Mouse (Mus musculus): ENCODE data around the gene Glt8d1. TPM values are rescaled to one million over a fixed set of nuclear protein-coding genes. Genes with fewer than 3 reads are reported as not detected.

Glt8d1 gene
- 65.2 and 69.2 TPM in 2 replicates for polyA plus RNA-seq (2015; fragmentation: Nextera tagmentation; extraction: Ambion mirVana)

GRCm38 (mm10) chr14:31001307-31002205 lies at the start of gene Glt8d1, which contains the start of gene Spcs1:
Gene Glt8d1, plus strand, starts transcription at chr14:31001400.
Gene Spcs1, minus strand, starts transcription at chr14:31001672.
- WGBS, result under 1% methylated on average over 82 of the region's 84 CpGs

GRCm38 (mm10) chr14:30958517-30958916 lies 42.7 kb upstream of the Glt8d1 start:
- H3K27ac ChIP-seq, result no peak overlapping the region
- WGBS, result 75% methylated on average over 2 of the region's 2 CpGs
- no peaks in the 10 kb centered on the region for H3K9me3 ChIP-seq
- no peaks in the 10 kb centered on the region for H3K27me3 ChIP-seq
- H3K4me3 ChIP-seq, result no peak overlapping the region
- no peaks in the 10 kb centered on the region for H3K4me1 ChIP-seq
- H3K9ac ChIP-seq, result no peak overlapping the region
- H3K36me3 ChIP-seq, result peaks cover 45% of the 10 kb centered on the region
- no peak overlapping the region for H3K4me2 ChIP-seq
- ATAC-seq (ENCODE audit: insufficient number of reproducible peaks, insufficient read depth, low FRiP score, low TSS enrichment, low read depth), result no peak

More at GRCm38 (mm10) chr14:31001307-31002205, at the start of gene Glt8d1, which contains the start of gene Spcs1:
- H3K4me1 ChIP-seq, result peaks cover 17% of the 10 kb centered on the region
- H3K9me3 ChIP-seq, result no peaks in the 10 kb centered on the region
- no peaks in the 10 kb centered on the region for H3K27me3 ChIP-seq
- peak; percentile 92 for ATAC-seq (ENCODE audit: insufficient number of reproducible peaks, insufficient read depth, low FRiP score, low TSS enrichment, low read depth)
- peak within 1 kb of the TSS; percentile 95 for H3K4me3 ChIP-seq
- H3K27ac ChIP-seq, result peak within 1 kb of the TSS; percentile 92
- peak within 1 kb of the TSS; percentile 76 for H3K4me2 ChIP-seq
- H3K36me3 ChIP-seq, result peaks cover 25% of the 10 kb centered on the region
- H3K9ac ChIP-seq, result peak within 1 kb of the TSS; percentile 95

DNA sequence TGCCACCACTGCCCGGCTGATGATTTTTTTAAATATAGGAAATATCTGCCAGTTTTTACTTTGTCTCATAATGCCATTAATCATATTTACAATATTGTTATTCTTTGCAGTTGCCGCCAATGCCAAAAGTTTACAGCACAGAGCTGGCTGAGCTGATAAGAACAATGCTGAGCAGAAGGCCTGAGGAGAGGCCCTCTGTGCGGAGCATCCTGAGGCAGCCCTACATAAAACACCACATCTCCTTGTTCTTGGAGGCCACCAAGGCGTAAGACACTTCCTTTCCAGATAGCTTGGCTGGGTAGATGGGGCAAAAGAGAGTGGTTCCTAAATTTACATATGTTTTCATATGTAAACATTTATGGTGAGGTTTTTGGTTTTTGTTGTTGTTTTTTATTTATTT lies 42.2 kb upstream of the Glt8d1 start:
- H3K36me3 ChIP-seq, result peaks cover 42% of the 10 kb centered on the region
- no peak for ATAC-seq (ENCODE audit: insufficient number of reproducible peaks, insufficient read depth, low FRiP score, low TSS enrichment, low read depth)
- WGBS, result 88% methylated on average over 4 of the region's 4 CpGs
- H3K9ac ChIP-seq, result no peak overlapping the region
- H3K4me1 ChIP-seq, result no peaks in the 10 kb centered on the region
- H3K4me2 ChIP-seq, result no peak overlapping the region
- H3K9me3 ChIP-seq, result no peaks in the 10 kb centered on the region
- H3K4me3 ChIP-seq, result no peak overlapping the region
- H3K27ac ChIP-seq, result no peak overlapping the region
- no peaks in the 10 kb centered on the region for H3K27me3 ChIP-seq

DNA sequence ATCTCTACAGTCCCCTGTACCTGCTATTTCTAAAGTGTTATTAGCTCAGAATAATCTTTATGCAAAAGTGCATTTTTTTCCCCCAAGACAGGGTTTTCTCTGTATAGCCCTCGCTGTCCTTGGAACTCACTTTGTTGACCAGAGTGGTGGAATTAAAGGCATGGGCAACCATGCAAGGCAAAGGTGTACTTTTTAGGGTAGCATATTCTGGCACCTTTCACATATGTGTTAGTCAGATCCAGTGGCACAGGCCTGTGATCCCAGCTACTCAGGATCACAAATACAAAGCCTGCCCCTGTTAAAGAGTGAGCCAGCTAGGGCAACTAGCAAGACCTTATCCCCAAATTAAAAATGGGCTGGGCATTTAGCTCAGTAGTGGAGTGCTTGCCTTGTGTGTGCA lies 40.8 kb upstream of the Glt8d1 start:
- WGBS, result 93% methylated on average over 1 of the region's 1 CpGs
- Histone ChIP-seq H3K27me3 (no peaks in the 10 kb centered on the region), H3K27ac (no peak overlapping the region), H3K4me3 (no peak overlapping the region), H3K36me3 (peaks cover 40% of the 10 kb centered on the region), H3K9me3 (no peaks in the 10 kb centered on the region), H3K4me1 (no peaks in the 10 kb centered on the region), H3K9ac (no peak overlapping the region), H3K4me2 (no peak overlapping the region)
- no peak for ATAC-seq (ENCODE audit: insufficient number of reproducible peaks, insufficient read depth, low FRiP score, low TSS enrichment, low read depth)

DNA sequence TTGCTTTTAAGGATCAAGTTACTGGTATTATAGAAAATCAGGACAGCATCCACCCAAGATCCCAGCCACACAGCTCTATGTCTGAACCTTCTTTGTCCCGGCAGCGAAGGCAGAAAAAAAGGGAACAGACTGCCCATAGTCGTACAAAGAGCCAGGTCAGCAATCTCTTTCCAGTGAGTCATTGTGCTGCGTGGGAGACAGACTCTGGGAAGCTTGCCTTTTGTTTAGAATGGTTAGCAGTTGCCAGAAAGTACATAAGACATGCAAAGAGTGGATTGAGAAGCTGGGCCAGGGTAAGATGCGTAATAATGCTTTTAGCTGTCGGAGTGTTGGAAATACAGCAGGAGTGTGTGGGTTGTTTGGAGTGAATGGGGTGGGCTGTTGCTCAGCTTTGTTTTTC lies 27.0 kb upstream of the Glt8d1 start:
- ATAC-seq (ENCODE audit: insufficient number of reproducible peaks, insufficient read depth, low FRiP score, low TSS enrichment, low read depth), result no peak
- peaks cover 52% of the 10 kb centered on the region for H3K36me3 ChIP-seq
- H3K9ac ChIP-seq, result no peak overlapping the region
- H3K27me3 ChIP-seq, result no peaks in the 10 kb centered on the region
- WGBS, result 73% methylated on average over 6 of the region's 6 CpGs
- H3K4me1 ChIP-seq, result no peaks in the 10 kb centered on the region
- no peak overlapping the region for H3K27ac ChIP-seq
- H3K4me3 ChIP-seq, result no peak overlapping the region
- H3K4me2 ChIP-seq, result no peak overlapping the region
- no peaks in the 10 kb centered on the region for H3K9me3 ChIP-seq

DNA sequence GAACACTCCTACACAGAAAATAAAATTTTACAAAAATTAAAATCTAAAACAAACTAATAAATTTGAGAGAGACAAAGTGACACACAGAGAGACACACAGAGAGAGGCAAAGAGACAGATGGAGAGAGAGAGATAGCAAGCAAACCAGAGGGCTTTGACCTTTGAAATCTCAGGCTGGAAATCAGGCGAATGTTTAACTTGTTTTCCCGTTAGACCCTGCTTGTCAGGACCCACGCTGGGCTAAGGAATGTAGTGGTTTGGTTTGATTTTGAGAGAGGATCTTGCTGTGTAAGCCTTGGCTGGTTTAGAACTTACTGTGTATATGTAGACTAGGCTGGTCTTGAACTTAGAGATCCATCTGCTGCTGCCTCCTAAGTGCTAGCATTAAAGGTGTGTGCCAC lies 25.0 kb upstream of the Glt8d1 start:
- no peak for ATAC-seq (ENCODE audit: insufficient number of reproducible peaks, insufficient read depth, low FRiP score, low TSS enrichment, low read depth)
- no peaks in the 10 kb centered on the region for H3K27me3 ChIP-seq
- no peaks in the 10 kb centered on the region for H3K9me3 ChIP-seq
- H3K36me3 ChIP-seq, result peaks cover 46% of the 10 kb centered on the region
- no peaks in the 10 kb centered on the region for H3K4me1 ChIP-seq
- no peak overlapping the region for H3K27ac ChIP-seq
- WGBS, result 84% methylated on average over 3 of the region's 3 CpGs
- no peak overlapping the region for H3K9ac ChIP-seq
- H3K4me3 ChIP-seq, result no peak overlapping the region
- no peak overlapping the region for H3K4me2 ChIP-seq

GRCm38 (mm10) chr14:30996417-30996816 lies 4.8 kb upstream of the Glt8d1 start:
- no peak overlapping the region for H3K4me3 ChIP-seq
- H3K36me3 ChIP-seq, result peaks cover 23% of the 10 kb centered on the region
- ATAC-seq (ENCODE audit: insufficient number of reproducible peaks, insufficient read depth, low FRiP score, low TSS enrichment, low read depth), result no peak
- H3K9me3 ChIP-seq, result no peaks in the 10 kb centered on the region
- peaks cover 8% of the 10 kb centered on the region for H3K4me1 ChIP-seq
- H3K9ac ChIP-seq, result no peak overlapping the region
- no peaks in the 10 kb centered on the region for H3K27me3 ChIP-seq
- no peak overlapping the region for H3K4me2 ChIP-seq
- no peak overlapping the region for H3K27ac ChIP-seq

DNA sequence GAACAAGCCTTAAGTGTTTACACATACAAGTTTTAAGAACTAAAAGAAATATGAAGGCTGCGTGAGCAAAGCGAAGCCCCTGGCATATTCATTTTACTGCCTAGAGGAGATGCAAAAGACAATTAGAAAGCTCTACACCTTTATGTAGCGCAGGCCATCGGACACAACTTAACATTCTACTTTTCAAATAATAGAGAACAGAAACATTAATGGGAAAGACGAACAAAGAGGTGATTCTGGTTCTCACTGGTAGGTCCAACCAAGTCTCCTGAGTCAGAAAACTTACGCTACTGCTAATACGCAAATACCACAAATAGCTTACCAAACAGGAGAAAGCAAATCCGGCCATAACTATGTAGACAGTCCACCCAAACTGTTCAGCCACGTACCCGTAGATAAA lies 844 bp upstream of the Glt8d1 start:
- H3K9me3 ChIP-seq, result no peaks in the 10 kb centered on the region
- peaks cover 24% of the 10 kb centered on the region for H3K36me3 ChIP-seq
- peak overlapping the region; percentile 95 for H3K4me3 ChIP-seq
- H3K27me3 ChIP-seq, result no peaks in the 10 kb centered on the region
- ATAC-seq (ENCODE audit: insufficient number of reproducible peaks, insufficient read depth, low FRiP score, low TSS enrichment, low read depth), result no peak
- peak overlapping the region; percentile 76 for H3K4me2 ChIP-seq
- H3K27ac ChIP-seq, result no peak overlapping the region
- H3K4me1 ChIP-seq, result peaks cover 17% of the 10 kb centered on the region
- peak overlapping the region; percentile 95 for H3K9ac ChIP-seq
- 61% methylated on average over 10 of the region's 10 CpGs for WGBS

- Histone ChIP-seq H3K27me3 (no peaks in the 10 kb centered on the region), H3K4me1 (peaks cover 17% of the 10 kb centered on the region), H3K27ac (peak overlapping the region; percentile 92), H3K36me3 (peaks cover 26% of the 10 kb centered on the region), H3K4me2 (peak overlapping the region; percentile 76), H3K4me3 (peak overlapping the region; percentile 95), H3K9ac (peak overlapping the region; percentile 95), H3K9me3 (no peaks in the 10 kb centered on the region)
- under 1% methylated on average over 21 of the region's 21 CpGs for WGBS
- ATAC-seq (ENCODE audit: insufficient number of reproducible peaks, insufficient read depth, low FRiP score, low TSS enrichment, low read depth), result 0 out of 2 replicates have a peak, but pooled peaks have one; percentile 1
Measured at GRCm38 (mm10) chr14:31000816-31001306, 339 bp upstream of the Glt8d1 start.

GRCm38 (mm10) chr14:31004527-31004926 lies 3.3 kb downstream of the Glt8d1 start:
- Histone ChIP-seq H3K4me2 (no peak overlapping the region), H3K9me3 (no peaks in the 10 kb centered on the region), H3K9ac (no peak overlapping the region), H3K4me3 (no peak overlapping the region), H3K27ac (no peak overlapping the region), H3K36me3 (peaks cover 32% of the 10 kb centered on the region), H3K27me3 (no peaks in the 10 kb centered on the region), H3K4me1 (peaks cover 17% of the 10 kb centered on the region)
- 89% methylated on average over 2 of the region's 2 CpGs for WGBS
- no peak for ATAC-seq (ENCODE audit: insufficient number of reproducible peaks, insufficient read depth, low FRiP score, low TSS enrichment, low read depth)

DNA sequence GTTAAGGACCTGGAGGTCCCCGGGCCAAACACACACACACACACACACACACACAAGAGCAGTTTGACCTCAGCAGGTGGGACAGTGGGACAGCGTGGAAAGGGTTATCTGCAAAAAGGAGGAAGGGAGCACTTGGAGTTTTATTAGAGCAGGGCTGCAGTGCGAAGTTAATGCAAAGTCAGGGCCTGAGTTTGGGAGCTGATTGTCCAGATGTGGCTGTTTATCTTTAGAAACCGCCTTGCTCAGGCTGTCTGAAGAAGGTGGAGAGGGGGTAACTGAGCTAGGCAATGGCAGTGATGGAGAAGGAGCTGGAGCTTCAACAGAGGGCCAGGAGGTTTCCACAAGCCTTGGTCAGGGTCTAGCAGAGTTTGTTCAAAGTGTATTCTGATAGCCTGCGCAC lies 5.6 kb downstream of the Glt8d1 start:
- Histone ChIP-seq H3K36me3 (peaks cover 53% of the 10 kb centered on the region), H3K4me3 (no peak overlapping the region), H3K27me3 (no peaks in the 10 kb centered on the region), H3K9ac (no peak overlapping the region), H3K27ac (no peak overlapping the region), H3K4me2 (no peak overlapping the region), H3K4me1 (peaks cover 9% of the 10 kb centered on the region), H3K9me3 (no peaks in the 10 kb centered on the region)
- ATAC-seq (ENCODE audit: insufficient number of reproducible peaks, insufficient read depth, low FRiP score, low TSS enrichment, low read depth), result no peak
- WGBS, result 85% methylated on average over 5 of the region's 5 CpGs

DNA sequence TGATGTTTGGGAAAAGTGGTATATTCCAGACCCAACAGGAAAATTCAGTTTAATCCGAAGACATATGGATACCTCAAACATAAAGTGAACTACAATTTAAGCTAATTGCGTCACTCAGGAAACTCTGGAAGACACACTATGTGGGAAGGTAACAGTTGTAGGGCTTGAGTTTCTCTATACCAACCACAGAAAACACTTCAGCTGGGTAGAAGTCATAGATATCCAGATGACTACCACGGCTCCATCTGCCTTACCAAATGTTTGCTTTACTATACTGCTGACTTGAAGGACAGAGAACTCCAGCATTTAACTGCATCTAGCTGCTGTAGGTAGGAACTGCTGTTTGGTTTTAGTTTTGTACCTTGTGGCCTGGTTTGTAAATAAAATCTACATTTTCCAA lies 10.4 kb downstream of the Glt8d1 start:
- Histone ChIP-seq H3K9ac (no peak overlapping the region), H3K4me1 (no peaks in the 10 kb centered on the region), H3K4me3 (no peak overlapping the region), H3K36me3 (peaks cover 95% of the 10 kb centered on the region), H3K27me3 (no peaks in the 10 kb centered on the region), H3K4me2 (no peak overlapping the region), H3K9me3 (no peaks in the 10 kb centered on the region), H3K27ac (no peak overlapping the region)
- no peak for ATAC-seq (ENCODE audit: insufficient number of reproducible peaks, insufficient read depth, low FRiP score, low TSS enrichment, low read depth)
- 93% methylated on average over 3 of the region's 3 CpGs for WGBS

All from embryonic facial prominence, embryonic 13.5 days (tissue).